Mouse (Mus musculus) forebrain, embryonic 15.5 days (tissue): Measurements from ENCODE around the gene E330009J07Rik. TPM values are rescaled to one million over a fixed set of nuclear protein-coding genes. Genes with fewer than 3 reads are reported as not detected.

ENCODE experiments used
- ATAC-seq: fragments of 200-750 bp; cut with Nextera tagmentation; replicated peaks from 2 replicates; pipeline ENCODE4 v1.8.0; 2017; ENCODE audit warnings: mild to moderate bottlenecking, moderate TSS enrichment, moderate library complexity
- H3K27ac ChIP-seq: fragments of 300-500 bp; sonication (generic); replicated peaks from 2 replicates; pipeline ENCODE4 v1.5.1; 2015; ENCODE audit warnings: mild to moderate bottlenecking, inconsistent platforms
- H3K27me3 ChIP-seq: fragments of 300-500 bp; sonication (generic); 2 replicates; pipeline ENCODE4 v1.6.1; 2015; ENCODE audit warnings: inconsistent platforms
- H3K36me3 ChIP-seq: fragments of 300-500 bp; sonication (generic); 2 replicates; pipeline ENCODE4 v1.6.1; 2015; ENCODE audit warnings: mild to moderate bottlenecking, inconsistent platforms
- H3K4me1 ChIP-seq: fragments of 300-500 bp; sonication (generic); 2 replicates; pipeline ENCODE4 v1.6.1; 2015; ENCODE audit warnings: inconsistent platforms
- H3K4me2 ChIP-seq: fragments of 300-500 bp; sonication (generic); replicated peaks from 2 replicates; pipeline ENCODE4 v1.6.1; 2015; ENCODE audit warnings: mild to moderate bottlenecking, inconsistent platforms
- H3K4me3 ChIP-seq: fragments of 300-500 bp; sonication (generic); 2 replicates; pipeline ENCODE4 v1.5.1; 2015; ENCODE audit warnings: mild to moderate bottlenecking, inconsistent platforms
- H3K9ac ChIP-seq: fragments of 300-500 bp; sonication (generic); replicated peaks from 2 replicates; pipeline ENCODE4 v1.6.1; 2015; ENCODE audit warnings: mild to moderate bottlenecking, inconsistent platforms
- H3K9me3 ChIP-seq: fragments of 300-500 bp; sonication (generic); 2 replicates; pipeline ENCODE4 v1.6.1; 2016; ENCODE audit warnings: inconsistent platforms
- WGBS: fragments of 180-500 bp; shearing (Covaris S2); methylation state at CpG from one replicate; pipeline ENCODE4 v1.1.7; 2015; ENCODE audit warnings: mixed read lengths; 5-methylcytosine and 5-hydroxymethylcytosine counted together
- polyA plus RNA-seq: library from polyadenylated mRNA; unstranded; fragments of >200 nt; fragmentation: Nextera tagmentation; extraction: Ambion mirVana; gene quantifications from 2 replicates; pipeline ENCODE4 v1.2.1, GENCODE M21; 2015

Gene E330009J07Rik
- polyA plus RNA-seq, 1 experiment from 2014 or later = 52.5 TPM

- WGBS = 76% methylated on average over 4 of the region's 4 CpGs
These were observed 47.3 kb downstream of the E330009J07Rik start for GRCm38 (mm10) chr6:40388660-40389059.

GRCm38 (mm10) chr6:40385682-40386081 is 50.3 kb downstream of the E330009J07Rik start:
- H3K4me1 ChIP-seq = no peaks in the 10 kb centered on the region
- ATAC-seq = no peak
- H3K9ac ChIP-seq = no peak overlapping the region
- H3K9me3 ChIP-seq = no peaks in the 10 kb centered on the region
- WGBS = 60% methylated on average over 3 of the region's 3 CpGs
- H3K4me3 ChIP-seq = no peak overlapping the region
- no peaks in the 10 kb centered on the region for H3K27me3 ChIP-seq
- H3K27ac ChIP-seq = no peak overlapping the region
- H3K36me3 ChIP-seq = peaks cover 14% of the 10 kb centered on the region
- no peak overlapping the region for H3K4me2 ChIP-seq

More at GRCm38 (mm10) chr6:40388660-40389059, 47.3 kb downstream of the E330009J07Rik start:
- no peaks in the 10 kb centered on the region for H3K27me3 ChIP-seq
- H3K4me3 ChIP-seq = no peak overlapping the region
- no peaks in the 10 kb centered on the region for H3K9me3 ChIP-seq
- H3K9ac ChIP-seq = no peak overlapping the region
- H3K4me2 ChIP-seq = no peak overlapping the region
- H3K4me1 ChIP-seq = 0 out of 2 replicates have a peak, but pooled peaks cover 4% of the 10 kb centered on the region
- no peak for ATAC-seq
- H3K36me3 ChIP-seq = 0 out of 2 replicates have a peak, but pooled peaks cover 3% of the 10 kb centered on the region
- H3K27ac ChIP-seq = no peak overlapping the region

GRCm38 (mm10) chr6:40381908-40382307 is 54.0 kb downstream of the E330009J07Rik start:
- Histone ChIP-seq H3K9me3 (no peaks in the 10 kb centered on the region), H3K4me1 (no peaks in the 10 kb centered on the region), H3K27me3 (no peaks in the 10 kb centered on the region), H3K9ac (no peak overlapping the region), H3K36me3 (peaks cover 21% of the 10 kb centered on the region), H3K4me2 (no peak overlapping the region), H3K4me3 (no peak overlapping the region), H3K27ac (no peak overlapping the region)
- 92% methylated on average over 4 of the region's 4 CpGs for WGBS
- no peak for ATAC-seq

- Histone ChIP-seq H3K36me3 (peaks cover 22% of the 10 kb centered on the region), H3K9me3 (no peaks in the 10 kb centered on the region), H3K4me3 (no peak overlapping the region), H3K4me1 (no peaks in the 10 kb centered on the region), H3K4me2 (no peak overlapping the region), H3K27me3 (no peaks in the 10 kb centered on the region), H3K27ac (no peak overlapping the region), H3K9ac (no peak overlapping the region)
- 82% methylated on average over 3 of the region's 3 CpGs for WGBS
- no peak for ATAC-seq
These were observed 55.8 kb downstream of the E330009J07Rik start for GRCm38 (mm10) chr6:40380181-40380580.

GRCm38 (mm10) chr6:40371031-40371430 is 64.9 kb downstream of the E330009J07Rik start:
- H3K36me3 ChIP-seq = peaks cover 5% of the 10 kb centered on the region
- H3K27ac ChIP-seq = no peak overlapping the region
- no peaks in the 10 kb centered on the region for H3K9me3 ChIP-seq
- no peaks in the 10 kb centered on the region for H3K27me3 ChIP-seq
- no peak overlapping the region for H3K4me3 ChIP-seq
- WGBS = 88% methylated on average over 6 of the region's 6 CpGs
- no peak for ATAC-seq
- no peak overlapping the region for H3K9ac ChIP-seq
- no peaks in the 10 kb centered on the region for H3K4me1 ChIP-seq
- no peak overlapping the region for H3K4me2 ChIP-seq

- H3K27ac ChIP-seq = no peak overlapping the region
- no peaks in the 10 kb centered on the region for H3K27me3 ChIP-seq
- peaks cover 17% of the 10 kb centered on the region; the same call in 1 of the 2 replicates for H3K36me3 ChIP-seq
- no peaks in the 10 kb centered on the region for H3K4me1 ChIP-seq
- H3K4me2 ChIP-seq = no peak overlapping the region
- no peak for ATAC-seq
- H3K4me3 ChIP-seq = no peak overlapping the region
- H3K9me3 ChIP-seq = no peaks in the 10 kb centered on the region
- no peak overlapping the region for H3K9ac ChIP-seq
- 90% methylated on average over 7 of the region's 7 CpGs for WGBS
These were observed 82.6 kb downstream of the E330009J07Rik start for GRCm38 (mm10) chr6:40353360-40353759.

Other genes starting within 250 kb of the E330009J07Rik start
- gene Agk, start 111.0 kb downstream of the E330009J07Rik start, polyA plus RNA-seq = 50.8 and 59.4 TPM in 2 replicates
- 0.09 and 0.17 TPM in 2 replicates for gene Wee2, start 3.0 kb upstream of the E330009J07Rik start, polyA plus RNA-seq
- 131 and 139 TPM in 2 replicates for gene Ssbp1, start 35.2 kb upstream of the E330009J07Rik start, polyA plus RNA-seq
- not detected in 2 replicates for gene Tas2r137, start 55.1 kb upstream of the E330009J07Rik start, polyA plus RNA-seq
- gene Tas2r108, start 57.4 kb upstream of the E330009J07Rik start, polyA plus RNA-seq = not detected in 2 replicates
- gene Prss37, start 83.4 kb upstream of the E330009J07Rik start, polyA plus RNA-seq = not detected in 2 replicates
- gene Olfr461, start 118.9 kb upstream of the E330009J07Rik start, polyA plus RNA-seq = 0.19 and 0.34 TPM in 2 replicates
- gene Olfr460, start 133.4 kb upstream of the E330009J07Rik start, polyA plus RNA-seq = not detected in 2 replicates
- gene Clec5a, start 149.7 kb upstream of the E330009J07Rik start, polyA plus RNA-seq = 0.32 and 0.52 TPM in 2 replicates
- gene Tas2r138, start 177.2 kb upstream of the E330009J07Rik start, polyA plus RNA-seq = not detected in 2 replicates
- gene Mgam, start 192.7 kb upstream of the E330009J07Rik start, polyA plus RNA-seq = not detected in 2 replicates